Mouse (Mus musculus) bone marrow macrophage, adult 2 months (primary cell): ENCODE data around the gene Ehbp1. TPM values are rescaled to one million over a fixed set of nuclear protein-coding genes. Genes with fewer than 3 reads are reported as not detected.

ENCODE experiments used
- H3K27ac ChIP-seq: 2 replicates; pipeline ENCODE4 v1.5.1; 2012; ENCODE audit warnings: low read depth, low read length; ENCODE audit not compliant: insufficient read depth
- H3K4me1 ChIP-seq: 2 replicates; pipeline ENCODE4 v1.6.1; 2012; ENCODE audit warnings: low read length; ENCODE audit not compliant: control insufficient read depth, insufficient read depth
- H3K4me3 ChIP-seq: 2 replicates; pipeline ENCODE4 v1.5.1; 2012; ENCODE audit warnings: mild to moderate bottlenecking, low read length, moderate library complexity; ENCODE audit not compliant: insufficient read depth
- CTCF ChIP-seq: IDR thresholded peaks from 2 replicates; pipeline ENCODE4 v1.5.1; 2012; ENCODE audit warnings: low read depth, mild to moderate bottlenecking, low read length, moderate library complexity
- POLR2A ChIP-seq: IDR thresholded peaks from 2 replicates; pipeline ENCODE4 v1.6.1; 2012; ENCODE audit warnings: mild to moderate bottlenecking, low read depth, low read length, borderline replicate concordance
- polyA plus RNA-seq: library from polyadenylated mRNA; stranded (reverse); fragments of >200 nt; gene quantifications from 2 replicates; pipeline ENCODE4 v1.2.4, GENCODE M21; 2012; ENCODE audit not compliant: missing spikeins, insufficient read depth, insufficient read length

Gene Ehbp1
- polyA plus RNA-seq, 1 experiment: 5.5 TPM

- no peaks in the 10 kb centered on the region for H3K4me1 ChIP-seq
- TF ChIP-seq CTCF (no peak), POLR2A (no peak)
Measured at GRCm38 (mm10) chr11:22178569-22178968, 163.5 kb downstream of the Ehbp1 start.

GRCm38 (mm10) chr11:22174311-22174710 lies 167.8 kb downstream of the Ehbp1 start:
- Histone ChIP-seq H3K4me1 (no peaks in the 10 kb centered on the region), H3K4me3 (no peak overlapping the region), H3K27ac (no peak overlapping the region)
- TF ChIP-seq POLR2A (no peak), CTCF (no peak)

More at GRCm38 (mm10) chr11:22178569-22178968, 163.5 kb downstream of the Ehbp1 start:
- H3K27ac ChIP-seq: no peak overlapping the region
- H3K4me3 ChIP-seq: no peak overlapping the region

- TF ChIP-seq POLR2A (no peak), CTCF (no peak)
- Histone ChIP-seq H3K4me1 (no peaks in the 10 kb centered on the region), H3K4me3 (no peak overlapping the region), H3K27ac (no peak overlapping the region)
Measured at GRCm38 (mm10) chr11:22170962-22171638, 171.0 kb downstream of the Ehbp1 start.

- no peak for TF ChIP-seq CTCF
- no peak for TF ChIP-seq POLR2A
- Histone ChIP-seq H3K27ac (no peak overlapping the region), H3K4me3 (no peak overlapping the region), H3K4me1 (peaks cover 6% of the 10 kb centered on the region)
Measured at GRCm38 (mm10) chr11:22157882-22158281, 184.2 kb downstream of the Ehbp1 start.

- TF ChIP-seq CTCF (no peak), POLR2A (no peak)
- no peak overlapping the region for H3K27ac ChIP-seq
- peaks cover 6% of the 10 kb centered on the region for H3K4me1 ChIP-seq
- H3K4me3 ChIP-seq: no peak overlapping the region
Measured at GRCm38 (mm10) chr11:22156182-22156581, 185.9 kb downstream of the Ehbp1 start.

- no peak overlapping the region for H3K27ac ChIP-seq
- H3K4me3 ChIP-seq: no peak overlapping the region
- TF ChIP-seq POLR2A (no peak), CTCF (no peak)
- H3K4me1 ChIP-seq: peaks cover 6% of the 10 kb centered on the region
Measured at GRCm38 (mm10) chr11:22155366-22156095, 186.6 kb downstream of the Ehbp1 start.

- no peak for TF ChIP-seq POLR2A
- TF ChIP-seq CTCF: no peak
- H3K4me3 ChIP-seq: no peak overlapping the region
- peaks cover 6% of the 10 kb centered on the region for H3K4me1 ChIP-seq
- no peak overlapping the region for H3K27ac ChIP-seq
Measured at GRCm38 (mm10) chr11:22154501-22155294, 187.4 kb downstream of the Ehbp1 start.

- H3K4me3 ChIP-seq: no peak overlapping the region
- H3K27ac ChIP-seq: no peak overlapping the region
- H3K4me1 ChIP-seq: no peaks in the 10 kb centered on the region
- no peak for TF ChIP-seq CTCF
- no peak for TF ChIP-seq POLR2A
Measured at GRCm38 (mm10) chr11:22140737-22141136, 201.4 kb downstream of the Ehbp1 start.

- Histone ChIP-seq H3K4me1 (no peaks in the 10 kb centered on the region), H3K27ac (no peak overlapping the region), H3K4me3 (no peak overlapping the region)
- TF ChIP-seq CTCF (no peak), POLR2A (no peak)
Measured at GRCm38 (mm10) chr11:22138466-22138865, 203.6 kb downstream of the Ehbp1 start.
